Mouse (Mus musculus): ENCODE results near the gene Rpl29. TPM values are rescaled to one million over a fixed set of nuclear protein-coding genes. Genes with fewer than 3 reads are reported as not detected.

The Rpl29 gene
- polyA plus RNA-seq, 1 experiment from 2014 or later: 1,370 TPM

DNA sequence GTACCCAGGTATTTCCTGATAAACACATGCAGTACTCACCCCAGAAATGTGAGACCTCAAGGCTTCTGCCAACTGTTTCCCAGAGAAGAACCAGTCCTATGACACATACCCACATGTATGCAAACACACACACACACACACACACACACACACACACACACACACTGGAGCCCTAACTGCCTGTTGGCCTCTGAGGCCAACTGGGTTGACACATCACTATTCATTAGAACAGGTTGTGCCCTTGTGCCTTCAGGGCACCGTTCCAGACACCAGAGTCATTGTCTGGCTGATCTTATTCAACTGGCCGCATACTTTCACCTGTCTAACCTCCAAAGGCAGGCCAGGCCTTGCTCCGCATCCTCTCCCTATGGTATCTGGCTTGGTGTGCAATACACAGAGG is 17.0 kb upstream of the Rpl29 start:
- 56% methylated on average over 3 of the region's 3 CpGs for WGBS
- Histone ChIP-seq H3K27ac (ENCODE audit: low read depth, low read length) (no peak overlapping the region), H3K4me2 (replicated peaks; ENCODE audit: low read depth, low read length) (no peak overlapping the region), H3K36me3 (ENCODE audit: control insufficient read depth, insufficient read depth, low read length) (no peaks in the 10 kb centered on the region), H3K27me3 (ENCODE audit: control insufficient read depth, insufficient read depth, low read length) (no peaks in the 10 kb centered on the region), H3K4me1 (ENCODE audit: control insufficient read depth, insufficient read depth, low read length) (0 out of 2 replicates have a peak, but pooled peaks cover 6% of the 10 kb centered on the region), H3K4me3 (ENCODE audit: low read length) (no peak overlapping the region), H3K9ac (ENCODE audit: low read depth, low read length) (no peak overlapping the region), H3K9me3 (ENCODE audit: control insufficient read depth, low read length) (no peaks in the 10 kb centered on the region)
- no peak for ATAC-seq (ENCODE audit: low FRiP score, low TSS enrichment)

DNA sequence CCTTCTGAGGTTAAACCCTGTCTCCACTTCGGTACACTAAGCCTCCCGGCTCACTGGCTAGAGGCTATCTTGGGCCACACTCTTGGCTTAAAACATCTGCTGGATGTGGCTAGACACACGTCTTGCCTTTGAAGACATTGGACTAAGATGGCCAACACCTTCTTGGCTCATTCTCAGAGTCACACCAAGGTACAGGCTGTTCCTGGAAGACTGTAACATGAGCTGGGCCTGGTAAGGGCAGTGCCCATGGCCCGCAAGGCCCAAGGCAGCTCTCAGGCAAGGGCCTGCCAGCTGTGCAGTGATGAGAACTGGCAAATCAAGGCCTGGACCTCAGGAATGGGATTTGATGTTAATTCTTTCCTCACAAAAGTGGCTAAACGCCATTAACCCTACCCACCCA is 15.6 kb upstream of the Rpl29 start:
- Histone ChIP-seq H3K36me3 (ENCODE audit: control insufficient read depth, insufficient read depth, low read length) (no peaks in the 10 kb centered on the region), H3K9ac (ENCODE audit: low read depth, low read length) (no peak overlapping the region), H3K9me3 (ENCODE audit: control insufficient read depth, low read length) (no peaks in the 10 kb centered on the region), H3K27me3 (ENCODE audit: control insufficient read depth, insufficient read depth, low read length) (no peaks in the 10 kb centered on the region), H3K4me1 (ENCODE audit: control insufficient read depth, insufficient read depth, low read length) (peaks cover 20% of the 10 kb centered on the region), H3K27ac (ENCODE audit: low read depth, low read length) (no peak overlapping the region), H3K4me3 (ENCODE audit: low read length) (no peak overlapping the region), H3K4me2 (replicated peaks; ENCODE audit: low read depth, low read length) (no peak overlapping the region)
- no peak for ATAC-seq (ENCODE audit: low FRiP score, low TSS enrichment)
- 67% methylated on average over 5 of the region's 5 CpGs for WGBS

DNA sequence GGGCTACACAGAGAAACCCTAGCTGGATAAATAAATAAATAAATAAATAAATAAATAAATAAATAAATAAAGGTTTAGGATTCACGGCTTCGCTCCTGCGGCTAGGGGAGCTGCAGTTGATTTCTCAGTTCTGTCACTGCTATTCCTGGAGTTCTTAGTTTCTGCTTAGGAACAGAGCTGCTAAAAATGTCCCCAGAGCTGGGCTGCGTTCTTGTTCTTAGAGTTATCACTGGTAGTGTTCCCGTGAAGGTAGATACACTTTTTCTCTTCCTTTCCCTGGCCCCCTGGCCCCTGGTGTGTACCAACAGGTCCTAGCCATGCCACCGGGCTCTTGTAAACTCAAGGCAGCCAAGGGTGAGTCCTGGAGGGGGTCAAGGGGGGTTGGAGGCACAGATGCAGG is 12.4 kb upstream of the Rpl29 start:
- H3K36me3 ChIP-seq (ENCODE audit: control insufficient read depth, insufficient read depth, low read length): no peaks in the 10 kb centered on the region
- no peaks in the 10 kb centered on the region for H3K27me3 ChIP-seq (ENCODE audit: control insufficient read depth, insufficient read depth, low read length)
- no peak overlapping the region for H3K9ac ChIP-seq (ENCODE audit: low read depth, low read length)
- WGBS: 88% methylated on average over 6 of the region's 6 CpGs
- H3K4me2 ChIP-seq (replicated peaks; ENCODE audit: low read depth, low read length): no peak overlapping the region
- ATAC-seq (ENCODE audit: low FRiP score, low TSS enrichment): no peak
- H3K9me3 ChIP-seq (ENCODE audit: control insufficient read depth, low read length): no peaks in the 10 kb centered on the region
- no peak overlapping the region for H3K27ac ChIP-seq (ENCODE audit: low read depth, low read length)
- H3K4me1 ChIP-seq (ENCODE audit: control insufficient read depth, insufficient read depth, low read length): peaks cover 44% of the 10 kb centered on the region
- no peak overlapping the region for H3K4me3 ChIP-seq (ENCODE audit: low read length)

DNA sequence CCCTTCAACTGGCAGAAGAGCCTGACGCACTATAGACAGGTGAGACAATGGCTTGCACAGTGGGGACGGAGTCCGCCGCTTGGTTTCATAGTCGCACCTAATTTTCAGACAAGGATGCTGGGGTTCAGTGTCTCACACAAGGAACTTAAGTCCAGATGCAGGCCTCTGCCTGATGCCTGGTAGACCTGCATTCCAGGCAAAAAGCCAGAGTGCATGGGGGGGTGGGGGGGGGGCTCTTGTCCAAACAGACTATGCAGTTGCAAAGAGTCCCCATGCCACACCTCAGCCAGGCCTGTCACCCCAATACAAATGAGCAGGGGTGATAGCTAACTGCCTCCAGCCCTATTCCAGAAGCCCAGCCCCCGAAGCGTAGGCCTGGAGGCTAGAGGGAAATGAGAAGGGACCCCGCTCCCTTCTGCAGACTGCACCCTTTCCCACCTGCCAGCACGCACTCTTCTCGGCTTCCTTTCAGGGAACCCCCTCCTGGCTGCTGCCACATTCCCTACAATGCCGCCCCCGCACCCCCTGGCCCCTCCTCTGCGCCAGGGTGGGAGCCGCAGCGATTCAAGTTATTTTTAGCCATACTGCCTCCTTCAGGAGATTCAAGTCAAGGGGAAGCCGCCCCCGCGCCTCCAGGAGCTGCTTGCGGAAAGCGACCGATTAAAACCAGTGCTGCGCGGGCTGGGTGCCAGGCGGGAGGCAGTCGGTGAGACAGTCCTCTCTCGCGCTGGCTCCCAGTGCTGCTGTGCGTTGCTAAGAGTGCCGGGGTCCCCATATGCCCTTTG is 11.2 kb upstream of the Rpl29 start:
- peak overlapping the region; percentile 20 for H3K4me3 ChIP-seq (ENCODE audit: low read length)
- WGBS: 15% methylated on average over 29 of the region's 29 CpGs
- H3K9me3 ChIP-seq (ENCODE audit: control insufficient read depth, low read length): no peaks in the 10 kb centered on the region
- H3K27me3 ChIP-seq (ENCODE audit: control insufficient read depth, insufficient read depth, low read length): no peaks in the 10 kb centered on the region
- peak overlapping the region; percentile 44; the same call in 1 of the 2 replicates for H3K9ac ChIP-seq (ENCODE audit: low read depth, low read length)
- peaks cover 44% of the 10 kb centered on the region for H3K4me1 ChIP-seq (ENCODE audit: control insufficient read depth, insufficient read depth, low read length)
- H3K27ac ChIP-seq (ENCODE audit: low read depth, low read length): peak overlapping the region; percentile 43; the same call in 1 of the 2 replicates
- ATAC-seq (ENCODE audit: low FRiP score, low TSS enrichment): peak; percentile 58
- H3K36me3 ChIP-seq (ENCODE audit: control insufficient read depth, insufficient read depth, low read length): no peaks in the 10 kb centered on the region
- H3K4me2 ChIP-seq (replicated peaks; ENCODE audit: low read depth, low read length): peak overlapping the region; percentile 54

DNA sequence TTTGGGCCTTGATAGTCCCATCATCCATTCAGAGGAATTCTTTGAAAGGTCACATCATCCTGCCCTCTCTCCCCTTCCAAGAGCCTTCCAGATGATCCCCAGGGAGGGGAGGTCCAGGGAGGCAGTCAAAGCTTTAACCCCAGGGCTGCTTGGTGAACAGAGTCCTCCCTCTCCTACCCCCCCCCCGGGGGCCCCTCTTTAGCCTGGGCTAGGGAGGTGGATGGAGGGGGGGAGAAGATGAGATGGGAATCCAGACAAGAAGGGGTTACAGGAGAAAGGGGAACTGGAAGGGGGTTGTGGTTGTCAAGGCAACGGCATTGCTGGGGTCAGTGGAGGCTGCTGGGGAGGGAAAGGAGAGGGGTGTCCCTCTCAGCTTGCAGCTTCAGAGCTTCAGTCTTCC is 8.6 kb upstream of the Rpl29 start:
- peak overlapping the region; percentile 38 for H3K4me2 ChIP-seq (replicated peaks; ENCODE audit: low read depth, low read length)
- H3K4me3 ChIP-seq (ENCODE audit: low read length): no peak overlapping the region
- H3K9ac ChIP-seq (ENCODE audit: low read depth, low read length): no peak overlapping the region
- no peaks in the 10 kb centered on the region for H3K36me3 ChIP-seq (ENCODE audit: control insufficient read depth, insufficient read depth, low read length)
- H3K27ac ChIP-seq (ENCODE audit: low read depth, low read length): no peak overlapping the region
- ATAC-seq (ENCODE audit: low FRiP score, low TSS enrichment): peak; percentile 48; the same call in 1 of the 2 replicates
- peaks cover 41% of the 10 kb centered on the region for H3K4me1 ChIP-seq (ENCODE audit: control insufficient read depth, insufficient read depth, low read length)
- H3K27me3 ChIP-seq (ENCODE audit: control insufficient read depth, insufficient read depth, low read length): no peaks in the 10 kb centered on the region
- H3K9me3 ChIP-seq (ENCODE audit: control insufficient read depth, low read length): no peaks in the 10 kb centered on the region
- 0% methylated on average over 2 of the region's 2 CpGs for WGBS

DNA sequence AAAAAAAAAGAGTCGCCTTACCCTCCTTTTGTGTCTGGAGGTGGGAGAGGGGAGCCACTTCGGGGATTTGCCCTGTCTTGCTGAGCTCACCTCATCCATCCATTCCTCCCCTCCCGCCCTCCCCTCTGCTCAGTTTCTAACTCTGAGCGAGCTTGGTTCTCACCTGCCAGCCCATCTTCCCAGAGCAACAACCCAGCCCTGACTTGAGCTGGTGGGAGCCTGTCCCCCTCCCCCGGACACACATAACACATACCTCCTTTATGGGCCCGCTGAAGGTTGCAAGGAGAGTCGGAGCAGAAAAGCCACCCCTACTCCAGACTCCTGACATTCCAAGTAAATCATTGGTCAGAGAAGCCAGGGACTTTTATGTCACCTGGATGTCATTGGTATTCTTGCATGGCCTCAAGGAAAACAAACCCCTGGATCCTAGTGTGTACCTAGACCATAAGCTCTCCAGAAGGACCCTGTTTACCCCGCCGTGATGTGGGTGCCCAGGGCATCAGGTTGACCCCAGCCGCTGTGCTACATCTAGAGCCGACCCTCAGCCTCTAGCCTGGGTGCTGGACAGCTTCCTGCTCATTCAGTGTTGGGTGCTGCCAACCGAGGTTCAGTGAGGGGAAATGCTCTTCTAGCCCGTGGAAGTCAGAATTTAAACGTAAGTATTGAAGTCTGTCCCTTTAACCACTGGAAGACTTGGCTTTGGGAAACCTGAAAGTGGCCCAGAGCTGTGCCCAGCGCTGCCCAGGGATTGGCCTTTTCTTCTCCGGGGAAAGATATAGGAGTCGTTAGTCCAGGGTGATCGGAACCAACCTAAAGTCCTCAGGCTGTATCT is 8.0 kb upstream of the Rpl29 start:
- Histone ChIP-seq H3K27ac (ENCODE audit: low read depth, low read length) (peak overlapping the region; percentile 47; the same call in 1 of the 2 replicates), H3K9ac (ENCODE audit: low read depth, low read length) (peak overlapping the region; percentile 28; the same call in 1 of the 2 replicates), H3K27me3 (ENCODE audit: control insufficient read depth, insufficient read depth, low read length) (no peaks in the 10 kb centered on the region), H3K36me3 (ENCODE audit: control insufficient read depth, insufficient read depth, low read length) (no peaks in the 10 kb centered on the region), H3K4me3 (ENCODE audit: low read length) (no peak overlapping the region; the same call in 1 of the 2 replicates), H3K4me2 (replicated peaks; ENCODE audit: low read depth, low read length) (peak overlapping the region; percentile 38; the same call in 1 of the 2 replicates), H3K9me3 (ENCODE audit: control insufficient read depth, low read length) (no peaks in the 10 kb centered on the region), H3K4me1 (ENCODE audit: control insufficient read depth, insufficient read depth, low read length) (peaks cover 41% of the 10 kb centered on the region)
- ATAC-seq (ENCODE audit: low FRiP score, low TSS enrichment): peak; percentile 32
- 5% methylated on average over 18 of the region's 18 CpGs for WGBS

DNA sequence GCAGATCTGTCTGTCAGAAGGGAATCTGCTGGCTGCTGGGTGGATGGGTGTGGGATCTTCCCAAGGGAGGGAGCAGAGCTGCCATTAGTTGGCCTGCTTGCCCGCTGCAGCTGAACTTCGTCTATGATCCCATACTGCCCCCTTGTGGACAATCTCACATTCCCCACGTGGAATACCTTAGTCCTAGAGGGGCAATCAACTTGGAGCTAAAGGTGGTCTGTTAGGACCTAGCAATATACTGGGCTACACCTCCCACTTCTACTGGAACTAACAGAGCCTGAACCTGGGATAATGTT is 7.4 kb upstream of the Rpl29 start:
- Histone ChIP-seq H3K27ac (ENCODE audit: low read depth, low read length) (no peak overlapping the region), H3K36me3 (ENCODE audit: control insufficient read depth, insufficient read depth, low read length) (no peaks in the 10 kb centered on the region), H3K4me3 (ENCODE audit: low read length) (no peak overlapping the region), H3K4me1 (ENCODE audit: control insufficient read depth, insufficient read depth, low read length) (peaks cover 41% of the 10 kb centered on the region), H3K9ac (ENCODE audit: low read depth, low read length) (peak overlapping the region; percentile 28; the same call in 1 of the 2 replicates), H3K27me3 (ENCODE audit: control insufficient read depth, insufficient read depth, low read length) (no peaks in the 10 kb centered on the region), H3K9me3 (ENCODE audit: control insufficient read depth, low read length) (no peaks in the 10 kb centered on the region), H3K4me2 (replicated peaks; ENCODE audit: low read depth, low read length) (peak overlapping the region; percentile 38; the same call in 1 of the 2 replicates)
- 0% methylated on average over 3 of the region's 3 CpGs for WGBS
- peak; percentile 71 for ATAC-seq (ENCODE audit: low FRiP score, low TSS enrichment)

DNA sequence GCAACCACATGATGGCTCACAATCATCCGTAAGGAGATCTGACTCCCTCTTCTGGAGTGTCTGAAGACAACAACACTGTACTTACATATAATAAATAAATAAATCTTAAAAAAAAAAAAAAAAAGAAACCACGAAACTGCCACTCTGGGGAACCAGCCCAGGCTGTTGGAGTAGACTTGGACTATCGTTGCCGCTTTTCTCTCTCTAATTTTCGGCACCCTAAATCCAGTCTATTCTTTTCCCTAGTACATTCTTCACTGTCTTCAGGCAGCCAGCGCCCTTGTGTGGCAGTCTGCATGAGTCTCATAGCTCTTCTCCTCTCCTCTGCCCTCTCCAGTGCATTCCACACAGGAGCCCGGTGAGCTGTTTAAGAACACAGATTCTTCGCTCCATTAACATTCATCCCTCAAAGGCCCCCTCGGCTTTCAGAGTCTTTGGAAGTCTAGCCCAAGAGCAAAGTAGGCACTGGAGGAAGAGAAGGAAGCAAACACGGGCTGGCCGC is 484 bp upstream of the Rpl29 start:
- H3K4me2 ChIP-seq (replicated peaks; ENCODE audit: low read depth, low read length): peak overlapping the region; percentile 64
- H3K9ac ChIP-seq (ENCODE audit: low read depth, low read length): peak overlapping the region; percentile 58
- ATAC-seq (ENCODE audit: low FRiP score, low TSS enrichment): peak; percentile 65
- no peaks in the 10 kb centered on the region for H3K27me3 ChIP-seq (ENCODE audit: control insufficient read depth, insufficient read depth, low read length)
- peak overlapping the region; percentile 91 for H3K4me3 ChIP-seq (ENCODE audit: low read length)
- H3K27ac ChIP-seq (ENCODE audit: low read depth, low read length): peak overlapping the region; percentile 99
- H3K9me3 ChIP-seq (ENCODE audit: control insufficient read depth, low read length): no peaks in the 10 kb centered on the region
- WGBS: 20% methylated on average over 11 of the region's 11 CpGs
- H3K4me1 ChIP-seq (ENCODE audit: control insufficient read depth, insufficient read depth, low read length): peaks cover 5% of the 10 kb centered on the region; the same call in 1 of the 2 replicates
- H3K36me3 ChIP-seq (ENCODE audit: control insufficient read depth, insufficient read depth, low read length): peaks cover 31% of the 10 kb centered on the region

DNA sequence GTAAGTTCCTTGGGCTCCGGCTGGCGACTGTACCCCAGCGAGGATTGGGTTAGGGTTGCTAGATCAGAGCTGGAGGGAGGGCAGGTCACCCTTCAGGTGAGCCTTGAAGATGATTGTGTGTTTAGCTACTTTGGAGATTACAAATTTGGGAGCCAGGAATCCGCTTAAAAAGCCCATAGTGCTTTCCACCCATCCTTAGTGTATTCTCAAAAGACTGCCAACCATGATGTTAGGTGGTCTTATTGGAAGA is 686 bp downstream of the Rpl29 start:
- H3K27ac ChIP-seq (ENCODE audit: low read depth, low read length): peak overlapping the region; percentile 99
- H3K27me3 ChIP-seq (ENCODE audit: control insufficient read depth, insufficient read depth, low read length): no peaks in the 10 kb centered on the region
- no peak for ATAC-seq (ENCODE audit: low FRiP score, low TSS enrichment)
- peak overlapping the region; percentile 81 for H3K4me2 ChIP-seq (replicated peaks; ENCODE audit: low read depth, low read length)
- no peaks in the 10 kb centered on the region for H3K9me3 ChIP-seq (ENCODE audit: control insufficient read depth, low read length)
- H3K4me1 ChIP-seq (ENCODE audit: control insufficient read depth, insufficient read depth, low read length): peaks cover 5% of the 10 kb centered on the region; the same call in 1 of the 2 replicates
- WGBS: 5% methylated on average over 4 of the region's 4 CpGs
- H3K9ac ChIP-seq (ENCODE audit: low read depth, low read length): peak overlapping the region; percentile 99
- H3K4me3 ChIP-seq (ENCODE audit: low read length): peak overlapping the region; percentile 91
- H3K36me3 ChIP-seq (ENCODE audit: control insufficient read depth, insufficient read depth, low read length): peaks cover 35% of the 10 kb centered on the region

Data from kidney, embryonic 14.5 days (tissue).